ENCODE assay signal across 8 mouse cellular contexts in the genomic region with DNA sequence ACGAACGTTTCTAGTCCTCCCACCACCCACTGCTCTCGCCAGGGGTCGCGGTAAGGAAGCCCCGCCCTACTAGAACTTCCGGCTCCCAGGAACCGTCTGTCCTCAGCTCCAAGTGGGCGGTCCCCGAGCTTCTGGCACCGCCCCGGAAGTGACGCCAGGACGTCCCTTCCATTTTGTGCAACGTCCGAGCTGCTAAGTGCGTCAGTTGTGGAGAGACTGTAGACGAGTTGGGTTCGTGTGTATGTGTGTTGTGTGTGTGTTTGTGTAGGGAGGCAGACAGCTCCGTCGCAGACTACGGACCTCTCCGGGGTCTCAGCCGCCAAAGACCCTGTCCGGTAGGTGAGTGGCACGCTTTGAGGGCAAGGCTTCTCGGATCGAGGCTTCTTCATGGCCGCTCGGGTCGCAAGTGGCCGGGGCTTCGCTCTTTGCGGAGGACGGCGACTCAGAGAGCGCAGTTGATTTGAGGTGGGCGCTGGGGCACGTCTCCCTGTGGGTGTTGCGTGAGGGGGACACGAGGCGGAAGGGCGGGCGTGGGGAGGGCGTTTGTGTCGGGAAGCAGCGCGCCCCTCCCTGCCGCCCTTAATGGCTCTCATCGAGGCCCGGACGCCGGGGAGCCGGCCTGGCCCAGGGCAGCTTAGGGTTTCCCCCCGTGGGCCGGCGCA. TPM values are rescaled to one million over a fixed set of nuclear protein-coding genes. Genes with fewer than 3 reads are reported as not detected.
DNase-seq lines count a peak whose midpoint lies in the region; ATAC-seq and TF ChIP-seq lines count a peak whose summit lies in the region.

A gene (plus strand): TSS at position 171 of the 662 bp plus-strand sequence.

- H3K36me3 ChIP-seq in forebrain, embryonic 10.5 days (replicated peaks), result peaks cover 43% of the 10 kb centered on the region
- H3K36me3 ChIP-seq in heart, embryonic 15.5 days, result peaks cover 29% of the 10 kb centered on the region
- H3K36me3 ChIP-seq in liver, embryonic 14.5 days (replicated peaks; ENCODE audit: control insufficient read depth, insufficient read depth, low read depth), result peaks cover 33% of the 10 kb centered on the region
- H3K36me3 ChIP-seq in neural tube, embryonic 11.5 days (ENCODE audit: control insufficient read depth, insufficient read depth, low read length), result peaks cover 5% of the 10 kb centered on the region
- H3K36me3 ChIP-seq in stomach, postnatal 0 days (ENCODE audit: control insufficient read depth, insufficient read depth, low read length), result peaks cover 15% of the 10 kb centered on the region

- ATAC-seq in heart, embryonic 15.5 days (replicated peaks; ENCODE audit: insufficient number of reproducible peaks, insufficient read depth, low FRiP score, low read depth), result peak; percentile 90
- ATAC-seq in liver, embryonic 14.5 days (ENCODE audit: insufficient read depth), result peak; percentile 76
- peak; percentile 88 for ATAC-seq in neural tube, embryonic 11.5 days (ENCODE audit: insufficient read depth, low FRiP score, low TSS enrichment)
- peak; percentile 89 for ATAC-seq in stomach, postnatal 0 days (ENCODE audit: low FRiP score, low TSS enrichment)

- H3K27me3 ChIP-seq in forebrain, embryonic 10.5 days (ENCODE audit: poor library complexity, severe bottlenecking), result no peaks in the 10 kb centered on the region
- H3K27me3 ChIP-seq in heart, embryonic 15.5 days, result no peaks in the 10 kb centered on the region
- H3K27me3 ChIP-seq in liver, embryonic 14.5 days (ENCODE audit: control insufficient read depth, insufficient read depth, low read length), result no peaks in the 10 kb centered on the region
- H3K27me3 ChIP-seq in neural tube, embryonic 11.5 days (ENCODE audit: control insufficient read depth, insufficient read depth, low read length), result no peaks in the 10 kb centered on the region
- H3K27me3 ChIP-seq in stomach, postnatal 0 days (ENCODE audit: control insufficient read depth, insufficient read depth, low read length), result no peaks in the 10 kb centered on the region

- DNase-seq in CD8-positive naive resting alpha-beta T cell, adult 2 months (ENCODE audit: low read depth in 2 of 2, low spot score in 2 of 2), result peak; percentile 97 to 99
- peak; percentile 96 for DNase-seq in c-Kit-positive CD71-negative TER-119-negative erythroid progenitor cells, embryonic 14.5 days (ENCODE audit: low read depth)
- peak; percentile 97 for DNase-seq in forebrain, embryonic 10.5 days (ENCODE audit: extremely low spot score, low spot score)
- DNase-seq in kidney, postnatal 25 days, result peak; percentile 97 to 98
- peak; percentile 92 to 96 (median 94) for DNase-seq in liver, embryonic 14.5 days (ENCODE audit: low read depth in 3 of 3, low spot score in 3 of 3)
- peak; percentile 99 for DNase-seq in neural tube, embryonic 11.5 days (ENCODE audit: low spot score)
- DNase-seq in stomach, postnatal 0 days (ENCODE audit: low spot score), result peak; percentile 99

- peak within 1 kb of the TSS; percentile 98 for H3K9ac ChIP-seq in heart, embryonic 15.5 days
- peak within 1 kb of the TSS; percentile 100 for H3K9ac ChIP-seq in liver, embryonic 14.5 days (replicated peaks)
- peak within 1 kb of the TSS; percentile 87 for H3K9ac ChIP-seq in neural tube, embryonic 11.5 days (ENCODE audit: low read length)
- peak within 1 kb of the TSS; percentile 96 for H3K9ac ChIP-seq in stomach, postnatal 0 days (ENCODE audit: low read length)

- TF ChIP-seq EP300 in liver, embryonic 14.5 days (IDR thresholded peaks at IDR 0.05; ENCODE audit: low read depth), result no peak
- peak; percentile 35 for TF ChIP-seq EP300 in stomach, postnatal 0 days (optimal IDR thresholded peaks at IDR 0.05)

- H3K9me3 ChIP-seq in forebrain, embryonic 10.5 days, result no peaks in the 10 kb centered on the region; the same call in 1 of the 2 replicates
- no peaks in the 10 kb centered on the region for H3K9me3 ChIP-seq in heart, embryonic 15.5 days (replicated peaks)
- H3K9me3 ChIP-seq in liver, embryonic 14.5 days (ENCODE audit: control insufficient read depth, low read length), result no peaks in the 10 kb centered on the region
- H3K9me3 ChIP-seq in neural tube, embryonic 11.5 days (ENCODE audit: control insufficient read depth, low read length), result no peaks in the 10 kb centered on the region
- H3K9me3 ChIP-seq in stomach, postnatal 0 days (ENCODE audit: control insufficient read depth, low read length), result no peaks in the 10 kb centered on the region

- TF ChIP-seq CTCF in liver, embryonic 14.5 days (IDR thresholded peaks at IDR 0.05; ENCODE audit: low read depth), result peak; percentile 56
- TF ChIP-seq CTCF in stomach, postnatal 0 days (IDR thresholded peaks at IDR 0.05; ENCODE audit: low read depth), result peak; percentile 71

- under 1% methylated on average over 57 of the region's 57 CpGs for WGBS in forebrain, embryonic 10.5 days
- under 1% methylated on average over 57 of the region's 57 CpGs for WGBS in heart, embryonic 15.5 days
- WGBS in liver, embryonic 14.5 days (ENCODE audit: insufficient replicate concordance), result under 1% methylated on average over 55 of the region's 57 CpGs
- WGBS in neural tube, embryonic 11.5 days, result under 1% methylated on average over 50 of the region's 57 CpGs
- under 1% methylated on average over 56 of the region's 57 CpGs for WGBS in stomach, postnatal 0 days

- H3K4me1 ChIP-seq in forebrain, embryonic 10.5 days, result peaks cover 12% of the 10 kb centered on the region
- peaks cover 17% of the 10 kb centered on the region for H3K4me1 ChIP-seq in heart, embryonic 15.5 days (replicated peaks)
- peaks cover 34 to 51% of the 10 kb centered on the region in 2 experiments for H3K4me1 ChIP-seq in liver, embryonic 14.5 days (replicated peaks; ENCODE audit: control insufficient read depth in 2 of 2, insufficient read depth in 2 of 2, low read length in 1 of 2)
- no peaks in the 10 kb centered on the region for H3K4me1 ChIP-seq in neural tube, embryonic 11.5 days (ENCODE audit: control insufficient read depth, insufficient read depth, low read length)
- H3K4me1 ChIP-seq in stomach, postnatal 0 days (replicated peaks; ENCODE audit: control insufficient read depth, insufficient read depth), result no peaks in the 10 kb centered on the region

- H3K4me2 ChIP-seq in heart, embryonic 15.5 days, result peak within 1 kb of the TSS; percentile 76
- peak within 1 kb of the TSS; percentile 77 for H3K4me2 ChIP-seq in liver, embryonic 14.5 days (ENCODE audit: low read depth)
- peak within 1 kb of the TSS; percentile 62 for H3K4me2 ChIP-seq in neural tube, embryonic 11.5 days (ENCODE audit: low read depth)
- peak within 1 kb of the TSS; percentile 67 for H3K4me2 ChIP-seq in stomach, postnatal 0 days (replicated peaks; ENCODE audit: low read depth)

- H3K27ac ChIP-seq in forebrain, embryonic 10.5 days, result peak within 1 kb of the TSS; percentile 99
- peak within 1 kb of the TSS; percentile 97 for H3K27ac ChIP-seq in heart, embryonic 15.5 days
- H3K27ac ChIP-seq in liver, embryonic 14.5 days, result peak within 1 kb of the TSS; percentile 93
- H3K27ac ChIP-seq in neural tube, embryonic 11.5 days (ENCODE audit: low read depth, low read length), result peak within 1 kb of the TSS; percentile 80
- H3K27ac ChIP-seq in stomach, postnatal 0 days (replicated peaks), result peak within 1 kb of the TSS; percentile 96

- peak within 1 kb of the TSS; percentile 99 for H3K4me3 ChIP-seq in forebrain, embryonic 10.5 days
- peak within 1 kb of the TSS; percentile 90 for H3K4me3 ChIP-seq in heart, embryonic 15.5 days
- peak within 1 kb of the TSS; percentile 89 to 100 for H3K4me3 ChIP-seq in liver, embryonic 14.5 days (ENCODE audit: insufficient read depth in 1 of 2, low read depth in 2 of 2, low read length in 2 of 2)
- H3K4me3 ChIP-seq in neural tube, embryonic 11.5 days (ENCODE audit: low read depth, low read length), result peak within 1 kb of the TSS; percentile 84
- peak within 1 kb of the TSS; percentile 67 for H3K4me3 ChIP-seq in stomach, postnatal 0 days (ENCODE audit: low read depth, low read length)

RNA-seq across cellular contexts. Expression of the gene that starts here (rescaled TPM):
- 538 and 563 TPM in 2 replicates for polyA plus RNA-seq in forebrain, embryonic 10.5 days (2016; fragmentation: Nextera tagmentation; extraction: Ambion mirVana)
- 332 and 350 TPM in 2 replicates for polyA plus RNA-seq in heart, embryonic 15.5 days (2015; fragmentation: Nextera tagmentation; extraction: Ambion mirVana)
- 176 and 281 TPM in 2 replicates for polyA plus RNA-seq in liver, embryonic 14.5 days (2012; rRNA removed)
- 162 and 189 TPM in 2 replicates for polyA plus RNA-seq in liver, embryonic 14.5 days (2014; fragmentation: Nextera tagmentation; extraction: Ambion mirVana)
- polyA plus RNA-seq in neural tube, embryonic 11.5 days (2014; fragmentation: Nextera tagmentation; extraction: Ambion mirVana), result 356 and 413 TPM in 2 replicates
- polyA plus RNA-seq in stomach, postnatal 0 days (2015; fragmentation: Nextera tagmentation; extraction: Ambion mirVana), result 283 and 303 TPM in 2 replicates

Comparison
In these comparisons a context has a peak if more than half of its experiments do, and no peak if none do; other contexts are left out.
1. Peak in every context shown above with its lines: DNase-seq, ATAC-seq, H3K4me3 ChIP-seq and H3K27ac ChIP-seq.